Mouse (Mus musculus): Measurements from ENCODE around the gene Cbx5. TPM values are rescaled to one million over a fixed set of nuclear protein-coding genes. Genes with fewer than 3 reads are reported as not detected.

The Cbx5 gene
- total and polyA plus RNA-seq, 3 experiments = 15.6 to 57.0 (median 56.5) TPM

GRCm38 (mm10) chr15:103240160-103241028, 778 bp upstream of the Cbx5 start, which contains the start of gene Hnrnpa1:
Gene Hnrnpa1, plus strand, starts transcription at chr15:103240432.
- under 1% methylated on average over 47 of the region's 47 CpGs for WGBS
- intact Hi-C loops (cut with DNase I) = no loop called here
- Histone ChIP-seq H3K27me3 (ENCODE audit: control insufficient read depth, insufficient read depth, low read length) (no peaks in the 10 kb centered on the region), H3K27ac (peak within 1 kb of the TSS; percentile 94), H3K36me3 (ENCODE audit: control insufficient read depth, insufficient read depth, low read length) (peaks cover 32% of the 10 kb centered on the region), H3K79me2 (replicated peaks; ENCODE audit: control insufficient read depth, insufficient read depth, low read length) (no peaks in the 10 kb centered on the region), H3K4me3 (peak within 1 kb of the TSS; percentile 87), H3K9ac (ENCODE audit: low read depth, low read length) (peak within 1 kb of the TSS; percentile 78), H3K4me1 (ENCODE audit: control insufficient read depth, insufficient read depth, low read length) (peaks cover 2% of the 10 kb centered on the region; the same call in 1 of the 2 replicates)
- peak; percentile 86 to 95 for DNase-seq
- TF ChIP-seq CTCF (IDR thresholded peaks at IDR 0.05) (no peak), EP300 (IDR thresholded peaks at IDR 0.05; ENCODE audit: insufficient read depth, low read depth, low read length) (peak; percentile 71; the same call in 1 of the 2 replicates), POLR2A (IDR thresholded peaks at IDR 0.05; ENCODE audit: insufficient read depth, low read depth, low read length) (peak; percentile 98)

GRCm38 (mm10) chr15:103239130-103239684, 409 bp downstream of the Cbx5 start:
- peaks cover 28% of the 10 kb centered on the region for H3K36me3 ChIP-seq (ENCODE audit: control insufficient read depth, insufficient read depth, low read length)
- no peaks in the 10 kb centered on the region for H3K79me2 ChIP-seq (replicated peaks; ENCODE audit: control insufficient read depth, insufficient read depth, low read length)
- under 1% methylated on average over 26 of the region's 26 CpGs for WGBS
- H3K27me3 ChIP-seq (ENCODE audit: control insufficient read depth, insufficient read depth, low read length) = no peaks in the 10 kb centered on the region
- H3K27ac ChIP-seq = peak overlapping the region; percentile 94
- DNase-seq = peak; percentile 88 to 94
- intact Hi-C loops (cut with DNase I) = loop anchor here (2.0 kb wide), 1 partner anchor 18 kb away; no protein-coding TSS in a partner anchor
- peak overlapping the region; percentile 54 for H3K9ac ChIP-seq (ENCODE audit: low read depth, low read length)
- peak overlapping the region; percentile 87 for H3K4me3 ChIP-seq
- H3K4me1 ChIP-seq (ENCODE audit: control insufficient read depth, insufficient read depth, low read length) = peaks cover 2% of the 10 kb centered on the region; the same call in 1 of the 2 replicates
- TF ChIP-seq CTCF (IDR thresholded peaks at IDR 0.05) = no peak

GRCm38 (mm10) chr15:103237295-103237694, 2.3 kb downstream of the Cbx5 start:
- TF ChIP-seq EP300 (IDR thresholded peaks at IDR 0.05; ENCODE audit: insufficient read depth, low read depth, low read length) = no peak
- TF ChIP-seq POLR2A (IDR thresholded peaks at IDR 0.05; ENCODE audit: insufficient read depth, low read depth, low read length) = no peak
- no peak for TF ChIP-seq CTCF (IDR thresholded peaks at IDR 0.05)
- H3K79me2 ChIP-seq (replicated peaks; ENCODE audit: control insufficient read depth, insufficient read depth, low read length) = no peaks in the 10 kb centered on the region; the same call in 1 of the 2 replicates
- no peaks in the 10 kb centered on the region; the same call in 1 of the 2 replicates for H3K4me1 ChIP-seq (ENCODE audit: control insufficient read depth, insufficient read depth, low read length)
- 88% methylated on average over 7 of the region's 7 CpGs for WGBS
- intact Hi-C loops (cut with DNase I) = no loop called here
- no peak overlapping the region for H3K27ac ChIP-seq
- no peak overlapping the region for H3K4me3 ChIP-seq
- H3K9ac ChIP-seq (ENCODE audit: low read depth, low read length) = no peak overlapping the region
- no peak for DNase-seq
- H3K27me3 ChIP-seq (ENCODE audit: control insufficient read depth, insufficient read depth, low read length) = no peaks in the 10 kb centered on the region
- H3K36me3 ChIP-seq (ENCODE audit: control insufficient read depth, insufficient read depth, low read length) = peaks cover 11% of the 10 kb centered on the region

GRCm38 (mm10) chr15:103233119-103233518, 6.5 kb downstream of the Cbx5 start:
- H3K36me3 ChIP-seq (ENCODE audit: control insufficient read depth, insufficient read depth, low read length) = peaks cover 3% of the 10 kb centered on the region
- TF ChIP-seq POLR2A (IDR thresholded peaks at IDR 0.05; ENCODE audit: insufficient read depth, low read depth, low read length) (no peak), CTCF (IDR thresholded peaks at IDR 0.05) (no peak), EP300 (IDR thresholded peaks at IDR 0.05; ENCODE audit: insufficient read depth, low read depth, low read length) (no peak)
- no peak overlapping the region for H3K9ac ChIP-seq (ENCODE audit: low read depth, low read length)
- 56% methylated on average over 2 of the region's 2 CpGs for WGBS
- no peak overlapping the region for H3K27ac ChIP-seq
- peaks cover 2% of the 10 kb centered on the region for H3K4me1 ChIP-seq (ENCODE audit: control insufficient read depth, insufficient read depth, low read length)
- no peak overlapping the region for H3K4me3 ChIP-seq
- no peaks in the 10 kb centered on the region; the same call in 1 of the 2 replicates for H3K79me2 ChIP-seq (replicated peaks; ENCODE audit: control insufficient read depth, insufficient read depth, low read length)
- H3K27me3 ChIP-seq (ENCODE audit: control insufficient read depth, insufficient read depth, low read length) = no peaks in the 10 kb centered on the region
- intact Hi-C loops (cut with DNase I) = no loop called here
- no peak for DNase-seq

GRCm38 (mm10) chr15:103228904-103229303, 10.7 kb downstream of the Cbx5 start:
- Histone ChIP-seq H3K27ac (no peak overlapping the region), H3K27me3 (ENCODE audit: control insufficient read depth, insufficient read depth, low read length) (no peaks in the 10 kb centered on the region)
- 54% methylated on average over 2 of the region's 2 CpGs for WGBS

GRCm38 (mm10) chr15:103227572-103227971, 12.0 kb downstream of the Cbx5 start:
- intact Hi-C loops (cut with DNase I) = no loop called here
- Histone ChIP-seq H3K27ac (no peak overlapping the region), H3K9ac (ENCODE audit: low read depth, low read length) (no peak overlapping the region), H3K36me3 (ENCODE audit: control insufficient read depth, insufficient read depth, low read length) (peaks cover 3% of the 10 kb centered on the region), H3K4me1 (ENCODE audit: control insufficient read depth, insufficient read depth, low read length) (peaks cover 2% of the 10 kb centered on the region), H3K27me3 (ENCODE audit: control insufficient read depth, insufficient read depth, low read length) (no peaks in the 10 kb centered on the region), H3K4me3 (no peak overlapping the region), H3K79me2 (replicated peaks; ENCODE audit: control insufficient read depth, insufficient read depth, low read length) (no peaks in the 10 kb centered on the region; the same call in 1 of the 2 replicates)
- DNase-seq = no peak
- WGBS = 68% methylated on average over 2 of the region's 2 CpGs
- TF ChIP-seq EP300 (IDR thresholded peaks at IDR 0.05; ENCODE audit: insufficient read depth, low read depth, low read length) (no peak), CTCF (IDR thresholded peaks at IDR 0.05) (no peak), POLR2A (IDR thresholded peaks at IDR 0.05; ENCODE audit: insufficient read depth, low read depth, low read length) (no peak)

More at GRCm38 (mm10) chr15:103228904-103229303, 10.7 kb downstream of the Cbx5 start:
- intact Hi-C loops (cut with DNase I) = no loop called here
- Histone ChIP-seq H3K4me3 (no peak overlapping the region), H3K36me3 (ENCODE audit: control insufficient read depth, insufficient read depth, low read length) (peaks cover 3% of the 10 kb centered on the region), H3K9ac (ENCODE audit: low read depth, low read length) (no peak overlapping the region), H3K4me1 (ENCODE audit: control insufficient read depth, insufficient read depth, low read length) (peaks cover 2% of the 10 kb centered on the region), H3K79me2 (replicated peaks; ENCODE audit: control insufficient read depth, insufficient read depth, low read length) (no peaks in the 10 kb centered on the region; the same call in 1 of the 2 replicates)
- DNase-seq = no peak
- TF ChIP-seq CTCF (IDR thresholded peaks at IDR 0.05) = no peak
- no peak for TF ChIP-seq EP300 (IDR thresholded peaks at IDR 0.05; ENCODE audit: insufficient read depth, low read depth, low read length)
